Mouse (Mus musculus): ENCODE data around the gene Mrvi1.

Mrvi1 gene

GRCm38 (mm10) chr7:110982053-110982705 lies at the start of gene Mrvi1:
TSS of gene Mrvi1 (minus strand) at chr7:110982461.
- peak; percentile 84 to 88 for DNase-seq

- no peak for DNase-seq
These were observed 46.8 kb upstream of the Mrvi1 start for GRCm38 (mm10) chr7:111029046-111029553.

- DNase-seq: peak; percentile 96 to 98
These were observed 46.2 kb upstream of the Mrvi1 start, which contains the start of gene Ctr9 for GRCm38 (mm10) chr7:111028281-111029045. TSS of gene Ctr9 (plus strand) at chr7:111028951.

GRCm38 (mm10) chr7:111024912-111025311 lies 42.7 kb upstream of the Mrvi1 start:
- DNase-seq: no peak

- peak; percentile 19 to 32 for DNase-seq
These were observed 41.9 kb upstream of the Mrvi1 start for GRCm38 (mm10) chr7:111024068-111024594.

- DNase-seq: no peak
These were observed 38.6 kb upstream of the Mrvi1 start for GRCm38 (mm10) chr7:111020814-111021213.

- DNase-seq: no peak
These were observed 34.7 kb upstream of the Mrvi1 start for GRCm38 (mm10) chr7:111016921-111017320.

GRCm38 (mm10) chr7:111015731-111016130 lies 33.5 kb upstream of the Mrvi1 start:
- DNase-seq: no peak

- peak; percentile 95 to 96 for DNase-seq
These were observed 32.6 kb upstream of the Mrvi1 start for GRCm38 (mm10) chr7:111014893-111015292.

- no peak for DNase-seq
These were observed 31.9 kb upstream of the Mrvi1 start for GRCm38 (mm10) chr7:111014039-111014605.

- no peak for DNase-seq
These were observed 22.0 kb upstream of the Mrvi1 start for GRCm38 (mm10) chr7:111004136-111004840.

- DNase-seq: no peak
These were observed 16.9 kb upstream of the Mrvi1 start for GRCm38 (mm10) chr7:110998887-110999827.

- no peak for DNase-seq
These were observed 8.9 kb upstream of the Mrvi1 start for GRCm38 (mm10) chr7:110991221-110991494.

- DNase-seq: no peak
These were observed 8.3 kb upstream of the Mrvi1 start for GRCm38 (mm10) chr7:110990356-110991220.

GRCm38 (mm10) chr7:110989286-110989879 lies 7.1 kb upstream of the Mrvi1 start:
- peak; percentile 39 to 53 for DNase-seq

GRCm38 (mm10) chr7:110988081-110988480 lies 5.8 kb upstream of the Mrvi1 start:
- DNase-seq: no peak

- DNase-seq: peak; percentile 44 to 54
These were observed 3.5 kb upstream of the Mrvi1 start for GRCm38 (mm10) chr7:110985581-110986265.

GRCm38 (mm10) chr7:110983621-110984020 lies 1.4 kb upstream of the Mrvi1 start:
- DNase-seq: peak; percentile 33 to 55

- DNase-seq: peak; percentile 76 to 83
These were observed 503 bp upstream of the Mrvi1 start for GRCm38 (mm10) chr7:110982764-110983163.

- DNase-seq: peak; percentile 29 to 53
These were observed 1.2 kb downstream of the Mrvi1 start for GRCm38 (mm10) chr7:110981036-110981435.

Data from kidney, postnatal 4 days (tissue).